Mouse (Mus musculus): ENCODE data around the gene Myl6.

- no peak for TF ChIP-seq POLR2A (IDR thresholded peaks at IDR 0.05; ENCODE audit: low read depth, low read length)
- no peak for TF ChIP-seq CTCF (IDR thresholded peaks at IDR 0.05; ENCODE audit: extremely low read depth, insufficient read depth, insufficient read length, insufficient replicate concordance)
Measured at GRCm38 (mm10) chr10:128503532-128503931, 9.6 kb upstream of the Myl6 start.
